Mouse (Mus musculus) C2C12 (cell line): ENCODE results near the gene Nav3.

Experiments used
- CTCF ChIP-seq: IDR thresholded peaks from one replicate; pipeline ENCODE4 v1.5.1; 2011; ENCODE audit not compliant: control insufficient read depth, insufficient read depth, insufficient read length
- MAX ChIP-seq: IDR thresholded peaks from one replicate; pipeline ENCODE4 v1.6.1; 2011; ENCODE audit warnings: mild to moderate bottlenecking, control low read depth
- MYOD1 ChIP-seq: IDR thresholded peaks from one replicate; pipeline ENCODE4 v1.6.1; 2011; ENCODE audit warnings: low read depth; ENCODE audit not compliant: control insufficient read depth, insufficient read length
- MYOG ChIP-seq: IDR thresholded peaks from one replicate; pipeline ENCODE4 v1.6.1; 2011; ENCODE audit not compliant: control insufficient read depth, insufficient read length; ENCODE audit errors: extremely low read depth

- TF ChIP-seq CTCF (peak; percentile 25), MYOG (no peak), MAX (no peak), MYOD1 (no peak)
Observed at GRCm38 (mm10) chr10:109919515-109919914, 536.5 kb downstream of the Nav3 start.
